Mouse (Mus musculus) hindbrain, embryonic 15.5 days (tissue): ENCODE measurements around the gene Man1a. TPM values are rescaled to one million over a fixed set of nuclear protein-coding genes. Genes with fewer than 3 reads are reported as not detected.

Experiments
- ATAC-seq: fragments of 200-750 bp; cut with Nextera tagmentation; 2 replicates; pipeline ENCODE4 v1.8.0; 2017; ENCODE audit warnings: low read depth, moderate number of reproducible peaks, moderate TSS enrichment; ENCODE audit not compliant: low FRiP score
- H3K27ac ChIP-seq: fragments of 300-500 bp; sonication (generic); replicated peaks from 2 replicates; pipeline ENCODE4 v1.5.1; 2015; ENCODE audit warnings: mild to moderate bottlenecking, inconsistent platforms
- H3K27me3 ChIP-seq: fragments of 300-500 bp; sonication (generic); 2 replicates; pipeline ENCODE4 v1.6.1; 2015; ENCODE audit warnings: control low read depth, inconsistent platforms
- H3K36me3 ChIP-seq: fragments of 300-500 bp; sonication (generic); 2 replicates; pipeline ENCODE4 v1.6.1; 2015; ENCODE audit warnings: control low read depth, inconsistent platforms
- H3K4me1 ChIP-seq: fragments of 300-500 bp; sonication (generic); replicated peaks from 2 replicates; pipeline ENCODE4 v1.6.1; 2015; ENCODE audit warnings: control low read depth, inconsistent platforms
- H3K4me2 ChIP-seq: fragments of 300-500 bp; sonication (generic); 2 replicates; pipeline ENCODE4 v1.6.1; 2015; ENCODE audit warnings: moderate library complexity, mild to moderate bottlenecking, inconsistent platforms
- H3K4me3 ChIP-seq: fragments of 300-500 bp; sonication (generic); 2 replicates; pipeline ENCODE4 v1.5.1; 2015; ENCODE audit warnings: mild to moderate bottlenecking, inconsistent platforms
- H3K9ac ChIP-seq: fragments of 300-500 bp; sonication (generic); 2 replicates; pipeline ENCODE4 v1.6.1; 2015; ENCODE audit warnings: inconsistent platforms
- H3K9me3 ChIP-seq: fragments of 300-500 bp; sonication (generic); 2 replicates; pipeline ENCODE4 v1.6.1; 2016; ENCODE audit warnings: control low read depth, inconsistent platforms
- WGBS: fragments of 180-500 bp; shearing (Covaris S2); methylation state at CpG from one replicate; pipeline ENCODE4 v1.1.7; 2015; 5-methylcytosine and 5-hydroxymethylcytosine counted together
- polyA plus RNA-seq: library from polyadenylated mRNA; unstranded; fragments of >200 nt; fragmentation: Nextera tagmentation; extraction: Ambion mirVana; gene quantifications from 2 replicates; pipeline ENCODE4 v1.2.1, GENCODE M21; 2015

Man1a gene
- polyA plus RNA-seq, 1 experiment from 2014 or later, result 4.8 TPM

DNA sequence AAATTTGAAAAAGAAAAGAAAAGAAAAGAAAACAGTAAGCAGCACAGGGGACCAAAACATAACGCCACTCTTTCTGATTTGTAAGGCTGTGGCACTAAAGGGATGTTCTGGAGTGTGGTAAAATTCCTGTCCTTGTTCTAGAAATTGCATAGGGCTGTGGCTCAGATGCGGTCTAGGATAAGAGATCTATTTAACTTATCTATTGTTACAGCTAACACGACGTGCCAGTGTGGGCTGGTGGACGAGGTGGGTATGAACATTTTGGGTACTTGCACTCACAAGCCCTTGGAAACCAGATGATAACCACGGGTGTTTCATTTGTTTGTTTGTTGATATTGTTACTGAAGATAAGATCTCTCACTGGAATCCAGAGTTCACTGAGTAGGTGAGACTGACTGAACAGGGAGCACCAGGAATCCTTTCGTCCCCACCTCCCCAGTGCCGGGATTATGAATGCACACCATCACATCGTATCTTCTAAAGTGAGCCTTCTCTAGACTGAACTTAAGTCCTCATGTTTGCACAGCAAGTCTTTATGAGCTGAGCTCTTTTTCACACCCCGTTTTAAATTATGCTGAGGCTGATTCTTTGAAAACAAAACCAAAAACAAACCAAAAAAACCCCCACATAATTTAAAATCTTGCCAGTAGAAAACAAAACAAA lies 38.9 kb downstream of the Man1a start:
- no peak for ATAC-seq
- no peaks in the 10 kb centered on the region for H3K36me3 ChIP-seq
- H3K9ac ChIP-seq, result no peak overlapping the region
- WGBS, result 88% methylated on average over 10 of the region's 10 CpGs
- H3K4me1 ChIP-seq, result no peaks in the 10 kb centered on the region
- H3K9me3 ChIP-seq, result no peaks in the 10 kb centered on the region
- H3K27ac ChIP-seq, result no peak overlapping the region
- no peaks in the 10 kb centered on the region for H3K27me3 ChIP-seq
- H3K4me2 ChIP-seq, result no peak overlapping the region
- H3K4me3 ChIP-seq, result no peak overlapping the region

DNA sequence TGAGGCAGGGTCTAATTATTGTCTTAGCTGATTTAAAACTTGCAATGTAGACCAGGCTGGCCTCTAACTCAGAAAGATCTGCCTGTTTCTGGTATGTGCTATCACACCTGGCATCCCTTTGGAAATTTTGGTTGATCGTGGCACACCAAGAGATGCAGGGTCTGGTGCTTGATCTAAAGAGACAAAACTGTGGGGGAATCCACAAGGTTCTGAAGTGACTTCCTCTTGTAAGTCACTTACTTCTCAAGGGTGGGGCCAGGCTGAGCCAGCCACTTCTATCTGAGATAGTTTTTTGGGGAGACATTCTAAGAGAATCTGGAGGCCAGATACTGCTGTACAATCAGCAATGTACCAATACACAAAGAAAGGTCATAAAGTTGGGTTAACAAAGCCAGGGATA lies 40.8 kb downstream of the Man1a start:
- no peaks in the 10 kb centered on the region for H3K4me1 ChIP-seq
- ATAC-seq, result no peak
- no peak overlapping the region for H3K27ac ChIP-seq
- H3K36me3 ChIP-seq, result no peaks in the 10 kb centered on the region
- no peak overlapping the region for H3K9ac ChIP-seq
- no peak overlapping the region for H3K4me3 ChIP-seq
- no peaks in the 10 kb centered on the region for H3K27me3 ChIP-seq
- H3K4me2 ChIP-seq, result no peak overlapping the region
- no peaks in the 10 kb centered on the region for H3K9me3 ChIP-seq
- 94% methylated on average over 1 of the region's 1 CpGs for WGBS

DNA sequence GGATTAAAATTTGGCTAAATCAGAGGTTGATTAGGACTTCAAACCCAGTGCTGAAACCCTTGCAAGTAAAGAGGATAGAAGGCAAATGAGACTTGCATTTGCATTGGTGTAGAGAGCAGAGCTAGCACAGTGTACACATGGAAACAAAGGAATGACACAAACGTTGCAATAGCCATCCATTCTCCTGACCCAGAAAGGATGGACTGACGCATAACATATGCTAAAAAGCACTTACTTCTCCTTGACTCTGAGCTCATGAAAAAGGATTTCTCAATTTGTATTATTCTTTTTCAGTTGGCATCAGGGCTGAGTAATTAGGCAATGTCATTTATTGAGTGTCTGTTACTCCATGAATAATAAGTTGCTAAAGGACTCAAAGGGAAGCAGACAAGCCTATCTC lies 41.6 kb downstream of the Man1a start:
- H3K9me3 ChIP-seq, result no peaks in the 10 kb centered on the region
- no peaks in the 10 kb centered on the region for H3K36me3 ChIP-seq
- H3K4me3 ChIP-seq, result no peak overlapping the region
- no peaks in the 10 kb centered on the region for H3K27me3 ChIP-seq
- H3K4me1 ChIP-seq, result no peaks in the 10 kb centered on the region
- H3K4me2 ChIP-seq, result no peak overlapping the region
- WGBS, result 65% methylated on average over 2 of the region's 2 CpGs
- H3K27ac ChIP-seq, result no peak overlapping the region
- H3K9ac ChIP-seq, result no peak overlapping the region
- ATAC-seq, result no peak

DNA sequence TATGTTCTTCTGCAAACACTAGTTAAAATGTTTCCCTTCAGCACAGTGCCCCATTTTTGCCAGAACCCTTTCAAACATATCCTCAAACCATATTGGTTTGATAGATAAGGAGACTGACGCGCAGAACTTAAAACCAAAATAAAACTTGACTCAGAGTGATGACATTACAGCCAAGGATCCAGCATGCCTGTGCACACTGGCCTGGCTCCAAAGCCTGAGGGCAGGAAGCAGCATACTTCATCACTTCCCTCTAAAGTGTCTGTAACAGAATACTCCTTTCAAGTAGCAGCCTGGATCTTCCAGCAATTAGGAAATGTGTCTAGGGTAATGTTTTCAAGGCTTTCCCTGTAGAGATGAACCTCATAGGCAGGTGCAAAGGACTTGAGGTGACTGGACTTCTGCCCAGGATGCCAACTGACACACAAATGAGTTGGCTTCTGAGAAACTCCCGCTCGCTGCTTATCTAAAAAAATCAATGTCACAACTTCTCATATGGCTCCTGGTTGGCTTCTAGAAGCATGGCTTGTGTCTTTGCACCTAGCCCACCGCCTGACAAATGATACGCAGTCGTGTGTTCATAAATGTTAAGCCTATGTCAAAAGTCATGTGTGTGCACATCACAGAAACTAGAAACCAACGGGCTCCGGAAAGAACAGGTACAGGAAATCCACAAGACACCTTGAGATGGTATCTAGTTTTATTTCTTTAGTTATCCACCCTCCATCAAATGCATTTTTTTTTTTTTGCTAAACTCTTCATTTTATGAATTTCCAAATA lies 43.9 kb downstream of the Man1a start:
- Histone ChIP-seq H3K27ac (no peak overlapping the region), H3K9me3 (no peaks in the 10 kb centered on the region), H3K4me1 (no peaks in the 10 kb centered on the region), H3K4me3 (no peak overlapping the region), H3K4me2 (no peak overlapping the region), H3K9ac (no peak overlapping the region), H3K27me3 (no peaks in the 10 kb centered on the region), H3K36me3 (no peaks in the 10 kb centered on the region)
- 93% methylated on average over 9 of the region's 9 CpGs for WGBS
- no peak for ATAC-seq

- H3K27me3 ChIP-seq, result no peaks in the 10 kb centered on the region
- ATAC-seq, result no peak
- no peak overlapping the region for H3K4me2 ChIP-seq
- 96% methylated on average over 4 of the region's 4 CpGs for WGBS
- no peaks in the 10 kb centered on the region; the same call in 1 of the 2 replicates for H3K36me3 ChIP-seq
- no peak overlapping the region for H3K27ac ChIP-seq
- no peaks in the 10 kb centered on the region for H3K4me1 ChIP-seq
- no peak overlapping the region for H3K9ac ChIP-seq
- H3K4me3 ChIP-seq, result no peak overlapping the region
- no peaks in the 10 kb centered on the region for H3K9me3 ChIP-seq
These were observed 47.5 kb downstream of the Man1a start for GRCm38 (mm10) chr10:54028866-54029265.

DNA sequence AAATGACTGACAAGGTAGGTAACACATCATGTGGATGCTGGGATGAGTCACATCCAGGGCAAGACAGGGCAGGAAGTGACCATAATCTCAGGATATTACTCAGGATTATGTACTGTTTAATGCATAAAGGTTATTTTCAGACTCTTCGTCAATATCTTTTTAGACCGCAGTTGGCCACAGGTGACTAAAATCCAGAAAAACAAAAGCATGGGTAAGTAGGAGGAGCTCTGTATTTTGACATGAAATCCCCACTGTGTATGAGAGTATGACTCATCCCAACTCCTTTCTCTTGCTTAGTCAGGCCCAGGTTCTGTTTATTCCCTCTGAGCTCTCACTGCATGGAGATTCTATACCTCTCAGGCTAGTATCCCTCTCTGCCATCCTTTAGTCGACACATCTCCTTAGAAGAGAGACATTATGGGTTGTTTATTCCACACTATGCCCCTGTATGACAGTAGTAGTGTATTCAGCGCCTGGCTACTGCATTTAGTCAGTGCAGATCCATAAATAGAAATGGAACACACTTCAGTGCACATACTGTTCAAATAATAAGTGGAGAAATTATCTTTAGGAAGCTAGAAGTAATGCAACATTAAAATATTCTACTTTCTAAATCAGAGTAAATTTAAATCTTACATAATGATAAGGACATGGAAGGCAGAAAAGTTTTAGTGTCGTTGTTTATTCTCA lies 49.5 kb downstream of the Man1a start:
- no peak for ATAC-seq
- 90% methylated on average over 5 of the region's 5 CpGs for WGBS

GRCm38 (mm10) chr10:54026101-54026500 lies 50.3 kb downstream of the Man1a start:
- Histone ChIP-seq H3K9me3 (no peaks in the 10 kb centered on the region), H3K4me2 (no peak overlapping the region), H3K4me3 (no peak overlapping the region), H3K9ac (no peak overlapping the region), H3K27me3 (no peaks in the 10 kb centered on the region), H3K27ac (no peak overlapping the region), H3K4me1 (no peaks in the 10 kb centered on the region), H3K36me3 (no peaks in the 10 kb centered on the region; the same call in 1 of the 2 replicates)
- 89% methylated on average over 4 of the region's 4 CpGs for WGBS
- ATAC-seq, result no peak

More for the DNA sequence above, 49.5 kb downstream of the Man1a start:
- Histone ChIP-seq H3K4me3 (no peak overlapping the region), H3K4me1 (no peaks in the 10 kb centered on the region), H3K4me2 (no peak overlapping the region), H3K9me3 (no peaks in the 10 kb centered on the region), H3K27ac (no peak overlapping the region), H3K36me3 (no peaks in the 10 kb centered on the region; the same call in 1 of the 2 replicates), H3K27me3 (no peaks in the 10 kb centered on the region), H3K9ac (no peak overlapping the region)

DNA sequence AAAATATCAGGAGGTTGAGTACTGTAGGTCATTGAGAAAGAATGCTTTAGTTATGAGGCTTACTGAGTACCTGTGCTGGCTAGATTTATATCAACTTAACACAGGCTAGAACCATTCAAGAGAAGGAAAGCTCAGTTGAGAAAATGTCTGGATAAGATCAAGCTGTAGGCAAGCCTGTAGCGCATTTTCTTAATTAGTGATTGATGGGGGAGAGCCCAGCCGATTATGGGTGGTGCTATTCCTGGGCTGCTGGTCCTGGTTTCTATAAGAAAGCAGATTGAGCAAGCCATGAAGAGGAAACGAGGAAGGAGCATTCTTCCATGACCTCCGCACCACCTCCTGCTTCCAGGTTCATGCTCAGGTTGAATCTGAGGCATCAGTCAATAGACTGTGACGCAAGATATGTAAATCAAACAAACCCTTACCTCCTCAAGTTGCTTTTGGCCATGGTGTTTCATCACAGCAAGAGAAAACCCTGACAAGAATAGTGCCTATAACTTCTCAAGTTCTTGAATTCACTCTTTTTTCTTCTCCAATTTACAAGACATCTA lies 58.4 kb downstream of the Man1a start:
- Histone ChIP-seq H3K4me3 (no peak overlapping the region), H3K36me3 (no peaks in the 10 kb centered on the region), H3K4me2 (no peak overlapping the region), H3K9me3 (no peaks in the 10 kb centered on the region), H3K27ac (no peak overlapping the region), H3K9ac (no peak overlapping the region), H3K27me3 (no peaks in the 10 kb centered on the region), H3K4me1 (no peaks in the 10 kb centered on the region)
- ATAC-seq, result no peak
- WGBS, result 82% methylated on average over 5 of the region's 5 CpGs

- H3K4me1 ChIP-seq, result no peaks in the 10 kb centered on the region
- H3K9me3 ChIP-seq, result no peaks in the 10 kb centered on the region
- WGBS, result 77% methylated on average over 15 of the region's 15 CpGs
- no peak for ATAC-seq
- H3K9ac ChIP-seq, result no peak overlapping the region
- H3K4me2 ChIP-seq, result no peak overlapping the region
- H3K27me3 ChIP-seq, result no peaks in the 10 kb centered on the region
- no peak overlapping the region for H3K4me3 ChIP-seq
- H3K27ac ChIP-seq, result no peak overlapping the region
- H3K36me3 ChIP-seq, result no peaks in the 10 kb centered on the region
These were observed 62.2 kb downstream of the Man1a start for GRCm38 (mm10) chr10:54014116-54014758.

GRCm38 (mm10) chr10:54013143-54013791 lies 63.1 kb downstream of the Man1a start:
- no peaks in the 10 kb centered on the region for H3K4me1 ChIP-seq
- no peaks in the 10 kb centered on the region for H3K36me3 ChIP-seq
- no peak overlapping the region for H3K27ac ChIP-seq
- no peak overlapping the region for H3K4me2 ChIP-seq
- 74% methylated on average over 11 of the region's 11 CpGs for WGBS
- H3K9ac ChIP-seq, result no peak overlapping the region
- ATAC-seq, result no peak
- no peak overlapping the region for H3K4me3 ChIP-seq
- no peaks in the 10 kb centered on the region for H3K9me3 ChIP-seq
- H3K27me3 ChIP-seq, result no peaks in the 10 kb centered on the region

DNA sequence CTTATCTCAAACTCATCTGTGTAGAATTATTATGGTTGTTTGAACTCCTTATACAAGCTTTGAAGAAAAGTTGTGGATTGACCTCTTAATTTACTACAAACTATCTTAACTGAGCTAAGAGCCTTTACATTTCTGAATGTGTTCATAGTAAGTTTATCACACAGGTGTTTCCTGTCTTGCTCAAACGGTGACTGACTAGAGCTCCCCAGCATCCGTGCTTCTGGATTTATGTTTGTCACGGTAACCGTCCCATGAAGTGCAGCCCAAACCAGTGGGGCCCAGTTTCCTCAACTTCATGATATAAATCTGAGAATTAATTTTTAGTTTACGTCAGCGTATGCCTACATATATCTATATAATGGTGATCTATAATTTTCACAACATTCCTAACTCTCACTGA lies 67.3 kb downstream of the Man1a start:
- 93% methylated on average over 6 of the region's 6 CpGs for WGBS
- H3K27me3 ChIP-seq, result no peaks in the 10 kb centered on the region
- H3K4me2 ChIP-seq, result no peak overlapping the region
- no peak for ATAC-seq
- no peak overlapping the region for H3K27ac ChIP-seq
- H3K9ac ChIP-seq, result no peak overlapping the region
- no peaks in the 10 kb centered on the region for H3K4me1 ChIP-seq
- no peak overlapping the region for H3K4me3 ChIP-seq
- H3K36me3 ChIP-seq, result no peaks in the 10 kb centered on the region
- no peaks in the 10 kb centered on the region for H3K9me3 ChIP-seq
